Mouse (Mus musculus): ENCODE data around the gene Vmn2r111. TPM values are rescaled to one million over a fixed set of nuclear protein-coding genes. Genes with fewer than 3 reads are reported as not detected.
"Not testable (repeated sequence)": the region's sequence is repeated elsewhere in the genome, so short reads cannot be mapped to it uniquely, and the experiment has no call there.

Vmn2r111 gene
- polyA plus RNA-seq (2014; fragmentation: Nextera tagmentation; extraction: Ambion mirVana) = not detected in 2 replicates

DNA sequence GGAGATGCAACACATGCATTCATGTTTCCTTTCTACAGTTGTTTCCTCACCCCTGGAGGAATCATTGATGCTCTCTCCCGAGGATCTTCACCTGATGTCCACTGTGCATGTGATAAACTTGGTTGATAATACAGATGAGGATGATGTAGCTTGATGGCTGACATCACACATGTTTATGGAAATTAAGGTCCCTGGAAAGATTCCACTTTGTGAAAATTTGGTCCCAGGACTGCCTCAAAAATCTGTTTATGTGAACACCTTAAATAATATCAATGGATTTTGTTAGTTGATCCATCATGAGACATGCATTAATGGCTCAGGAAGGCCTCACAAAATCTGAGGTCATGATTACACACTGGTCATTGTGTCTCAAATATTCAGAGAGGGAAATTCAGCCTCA lies at the start of gene Vmn2r111:
Gene Vmn2r111 (minus strand): TSS at position 101 of the 400 bp plus-strand sequence.
- H3K4me3 ChIP-seq (ENCODE audit: low read depth, low read length); DNase-seq (ENCODE audit: low spot score, missing footprints); H3K27me3 ChIP-seq (ENCODE audit: control insufficient read depth, insufficient read depth, low read length); H3K36me3 ChIP-seq (ENCODE audit: control insufficient read depth, insufficient read depth, low read length); ATAC-seq (ENCODE audit: low FRiP score); H3K4me1 ChIP-seq (ENCODE audit: control insufficient read depth, insufficient read depth, low read length); H3K9ac ChIP-seq (ENCODE audit: low read length); H3K27ac ChIP-seq (ENCODE audit: low read depth, low read length); H3K9me3 ChIP-seq (ENCODE audit: control insufficient read depth, low read length); H3K4me2 ChIP-seq: not testable (repeated sequence)
- WGBS = 67% methylated on average over 1 of the region's 1 CpGs

DNA sequence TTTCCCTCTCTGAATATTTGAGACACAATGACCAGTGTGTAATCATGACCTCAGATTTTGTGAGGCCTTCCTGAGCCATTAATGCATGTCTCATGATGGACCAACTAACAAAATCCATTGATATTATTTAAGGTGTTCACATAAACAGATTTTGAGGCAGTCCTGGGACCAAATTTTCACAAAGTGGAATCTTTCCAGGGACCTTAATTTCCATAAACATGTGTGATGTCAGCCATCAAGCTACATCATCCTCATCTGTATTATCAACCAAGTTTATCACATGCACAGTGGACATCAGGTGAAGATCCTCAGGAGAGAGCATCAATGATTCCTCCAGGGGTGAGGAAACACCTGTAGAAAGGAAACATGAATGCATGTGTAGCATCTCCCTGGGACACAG lies 27.4 kb upstream of the Vmn2r111 start, which contains the start of gene Vmn2r112:
Gene Vmn2r112 (plus strand): TSS at position 301 of the 400 bp plus-strand sequence.
- H3K4me1 ChIP-seq (ENCODE audit: control insufficient read depth, insufficient read depth, low read length); H3K4me3 ChIP-seq (ENCODE audit: low read depth, low read length); H3K36me3 ChIP-seq (ENCODE audit: control insufficient read depth, insufficient read depth, low read length); H3K9ac ChIP-seq (ENCODE audit: low read length); ATAC-seq (ENCODE audit: low FRiP score); H3K27me3 ChIP-seq (ENCODE audit: control insufficient read depth, insufficient read depth, low read length); DNase-seq (ENCODE audit: low spot score, missing footprints); H3K4me2 ChIP-seq; H3K9me3 ChIP-seq (ENCODE audit: control insufficient read depth, low read length); H3K27ac ChIP-seq (ENCODE audit: low read depth, low read length): not testable (repeated sequence)

DNA sequence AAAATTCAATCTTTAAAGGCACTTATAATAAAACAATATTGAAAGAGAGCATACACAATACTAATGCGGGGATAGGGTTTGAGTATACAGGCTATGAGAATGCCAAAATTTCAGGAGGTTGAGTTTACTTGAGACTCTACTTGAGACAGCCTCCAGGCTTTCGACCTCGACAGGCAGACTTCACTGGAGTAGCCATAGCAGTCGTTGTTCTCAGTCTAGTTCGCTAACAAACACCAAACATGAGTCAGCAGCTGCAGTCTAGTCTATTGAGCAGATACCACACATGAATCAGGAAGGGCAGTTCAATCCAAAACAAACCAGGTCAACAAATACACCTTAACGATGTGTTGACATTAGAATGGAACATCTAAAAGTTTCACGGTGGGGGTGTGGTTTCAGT lies 52.8 kb downstream of the Vmn2r111 start:
- not testable (repeated sequence) for H3K4me3 ChIP-seq (ENCODE audit: low read depth, low read length); H3K27ac ChIP-seq (ENCODE audit: low read depth, low read length); H3K36me3 ChIP-seq (ENCODE audit: control insufficient read depth, insufficient read depth, low read length); H3K9ac ChIP-seq (ENCODE audit: low read length); DNase-seq (ENCODE audit: low spot score, missing footprints); H3K9me3 ChIP-seq (ENCODE audit: control insufficient read depth, low read length); H3K4me1 ChIP-seq (ENCODE audit: control insufficient read depth, insufficient read depth, low read length); H3K27me3 ChIP-seq (ENCODE audit: control insufficient read depth, insufficient read depth, low read length); ATAC-seq (ENCODE audit: low FRiP score); H3K4me2 ChIP-seq
- WGBS = 89% methylated on average over 7 of the region's 7 CpGs

DNA sequence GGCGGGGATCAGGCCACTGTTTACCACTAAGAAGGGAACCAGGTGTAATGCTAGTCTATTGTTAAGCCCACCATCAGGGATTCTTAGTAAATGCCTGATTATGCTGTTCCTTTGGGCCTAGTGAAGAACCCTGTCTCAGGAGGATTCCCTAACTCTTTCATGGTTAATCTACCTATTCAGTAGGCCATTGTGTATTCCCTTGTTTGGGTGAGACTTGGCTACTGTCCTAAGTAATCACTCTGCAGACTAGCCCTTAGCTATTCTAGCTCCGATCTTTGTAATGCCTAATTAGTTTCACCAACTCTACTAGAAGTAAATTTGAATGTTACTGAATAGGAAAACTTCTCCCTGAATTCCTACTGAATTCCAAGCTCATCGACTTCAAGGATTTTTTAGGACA lies 53.2 kb downstream of the Vmn2r111 start:
- H3K27ac ChIP-seq (ENCODE audit: low read depth, low read length); H3K9me3 ChIP-seq (ENCODE audit: control insufficient read depth, low read length); H3K36me3 ChIP-seq (ENCODE audit: control insufficient read depth, insufficient read depth, low read length); H3K27me3 ChIP-seq (ENCODE audit: control insufficient read depth, insufficient read depth, low read length); H3K9ac ChIP-seq (ENCODE audit: low read length); DNase-seq (ENCODE audit: low spot score, missing footprints); H3K4me2 ChIP-seq; H3K4me3 ChIP-seq (ENCODE audit: low read depth, low read length); H3K4me1 ChIP-seq (ENCODE audit: control insufficient read depth, insufficient read depth, low read length); ATAC-seq (ENCODE audit: low FRiP score): not testable (repeated sequence)
- 64% methylated on average over 3 of the region's 3 CpGs for WGBS

DNA sequence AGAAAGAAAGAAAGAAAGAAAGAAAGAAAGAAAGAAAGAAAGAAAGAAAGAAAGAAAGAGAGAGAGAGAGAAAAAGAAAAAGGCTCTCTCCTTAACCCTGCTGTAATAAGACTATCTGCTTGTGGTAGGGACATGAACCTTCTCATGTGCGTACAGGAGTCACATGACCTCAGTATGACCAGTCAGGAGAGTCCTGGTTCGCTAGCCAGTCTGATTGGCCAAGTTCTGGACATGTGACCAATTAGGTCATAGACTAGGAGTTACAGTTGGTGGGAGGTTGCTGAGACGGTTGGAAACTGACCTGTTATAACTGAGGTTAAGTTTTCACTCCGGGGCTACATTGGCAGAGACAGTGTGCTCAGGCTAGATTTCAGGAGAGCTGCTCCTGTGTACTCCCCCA lies 76.2 kb downstream of the Vmn2r111 start:
- H3K4me3 ChIP-seq (ENCODE audit: low read depth, low read length) = no peak overlapping the region
- 83% methylated on average over 4 of the region's 4 CpGs for WGBS
- H3K4me1 ChIP-seq (ENCODE audit: control insufficient read depth, insufficient read depth, low read length) = no peaks in the 10 kb centered on the region
- no peak overlapping the region for H3K27ac ChIP-seq (ENCODE audit: low read depth, low read length)
- no peak for DNase-seq (ENCODE audit: low spot score, missing footprints)
- H3K4me2 ChIP-seq = no peak overlapping the region
- no peak for ATAC-seq (ENCODE audit: low FRiP score)
- no peaks in the 10 kb centered on the region for H3K36me3 ChIP-seq (ENCODE audit: control insufficient read depth, insufficient read depth, low read length)
- peaks cover 3% of the 10 kb centered on the region; the same call in 1 of the 2 replicates for H3K9me3 ChIP-seq (ENCODE audit: control insufficient read depth, low read length)
- H3K9ac ChIP-seq (ENCODE audit: low read length) = no peak overlapping the region
- no peaks in the 10 kb centered on the region for H3K27me3 ChIP-seq (ENCODE audit: control insufficient read depth, insufficient read depth, low read length)

Other genes with a start within 250 kb of the Vmn2r111 start
- gene Zfp944, start 212.1 kb downstream of the Vmn2r111 start, polyA plus RNA-seq (2014; fragmentation: Nextera tagmentation; extraction: Ambion mirVana) = 19.8 and 21.6 TPM in 2 replicates
- 11.9 and 14.8 TPM in 2 replicates for gene Zfp758, start 212.0 kb downstream of the Vmn2r111 start, polyA plus RNA-seq (2014; fragmentation: Nextera tagmentation; extraction: Ambion mirVana)
- 32.6 and 39.3 TPM in 2 replicates for gene Zfp946, start 149.3 kb downstream of the Vmn2r111 start, polyA plus RNA-seq (2014; fragmentation: Nextera tagmentation; extraction: Ambion mirVana)
- gene Vmn2r112, start 27.5 kb upstream of the Vmn2r111 start, polyA plus RNA-seq (2014; fragmentation: Nextera tagmentation; extraction: Ambion mirVana) = not detected in 2 replicates

Measured in midbrain, embryonic 11.5 days (tissue).